Mouse (Mus musculus): ENCODE data around the gene Icam4. TPM values are rescaled to one million over a fixed set of nuclear protein-coding genes. Genes with fewer than 3 reads are reported as not detected.

Gene Icam4
- polyA plus RNA-seq, 1 experiment from 2014 or later: 5.9 TPM

DNA sequence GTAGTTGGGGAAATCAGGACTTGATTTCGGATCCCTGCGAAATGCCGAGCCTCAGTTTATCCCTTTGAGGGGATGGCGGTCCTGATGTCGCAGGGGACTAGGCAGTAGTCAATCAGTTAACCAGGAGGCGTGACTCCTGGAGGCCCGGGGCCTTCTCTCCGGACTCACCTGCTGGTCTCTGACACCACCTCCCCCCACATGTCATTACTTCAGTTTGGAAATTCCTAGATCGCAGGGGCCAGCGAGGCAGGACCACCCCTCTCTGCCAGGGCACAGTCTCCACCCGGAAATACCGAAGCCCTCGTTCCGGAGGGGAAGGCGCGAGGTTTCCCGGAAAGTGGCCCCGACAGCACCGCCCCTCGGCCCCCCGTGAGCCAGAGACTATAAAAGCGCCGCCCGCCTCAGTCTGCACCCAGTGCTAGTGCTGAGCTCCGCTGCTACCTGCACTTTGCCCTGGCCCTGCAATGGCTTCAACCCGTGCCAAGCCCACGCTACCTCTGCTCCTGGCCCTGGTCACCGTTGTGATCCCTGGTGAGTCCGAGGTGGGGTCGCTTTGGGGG, 13.5 kb upstream of the Icam4 start, which contains the start of gene Icam1:
TSS of gene Icam1 (plus strand) at position 415 of the 560 bp plus-strand sequence.
- peak within 1 kb of the TSS; percentile 40; the same call in 1 of the 2 replicates for H3K27ac ChIP-seq

GRCm38 (mm10) chr9:21016331-21017176, 12.6 kb upstream of the Icam4 start:
- Histone ChIP-seq H3K27ac (no peak overlapping the region), H3K27me3 (ENCODE audit: insufficient read depth, poor library complexity, severe bottlenecking) (peaks cover 77% of the 10 kb centered on the region), H3K4me3 (peak overlapping the region; percentile 43), H3K36me3 (no peaks in the 10 kb centered on the region), H3K4me1 (replicated peaks) (peaks cover 15% of the 10 kb centered on the region), H3K9me3 (no peaks in the 10 kb centered on the region)
- WGBS: 5% methylated on average over 17 of the region's 17 CpGs
- DNase-seq (ENCODE audit: low spot score): peak; percentile 13

More for the DNA sequence above, 13.5 kb upstream of the Icam4 start, which contains the start of gene Icam1:
- peaks cover 77% of the 10 kb centered on the region for H3K27me3 ChIP-seq (ENCODE audit: insufficient read depth, poor library complexity, severe bottlenecking)
- 1% methylated on average over 30 of the region's 30 CpGs for WGBS
- H3K36me3 ChIP-seq: no peaks in the 10 kb centered on the region
- DNase-seq (ENCODE audit: low spot score): peak; percentile 25
- H3K4me1 ChIP-seq (replicated peaks): peaks cover 15% of the 10 kb centered on the region
- peak within 1 kb of the TSS; percentile 43 for H3K4me3 ChIP-seq
- no peaks in the 10 kb centered on the region for H3K9me3 ChIP-seq

DNA sequence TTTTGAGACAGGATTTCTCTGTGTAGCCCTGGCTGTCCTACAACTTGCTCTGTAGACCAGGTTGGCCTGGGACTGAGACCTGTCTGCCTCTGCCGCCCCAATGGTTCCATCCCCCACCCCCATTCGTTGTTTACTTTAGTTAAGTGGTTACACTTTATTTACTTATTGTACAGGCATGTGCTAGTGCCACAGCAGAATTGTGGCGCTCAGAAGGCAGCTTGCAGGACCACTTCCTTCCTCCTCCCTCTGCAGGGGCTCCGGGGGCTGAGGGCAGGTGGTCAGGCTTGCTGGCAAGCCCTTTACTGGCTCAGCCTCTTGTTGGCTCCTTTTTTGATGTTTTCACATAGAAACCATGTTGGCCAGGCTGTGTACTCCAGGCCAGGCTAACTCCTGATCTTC, 12.0 kb upstream of the Icam4 start:
- H3K27me3 ChIP-seq (ENCODE audit: insufficient read depth, poor library complexity, severe bottlenecking): peaks cover 71% of the 10 kb centered on the region
- WGBS: 42% methylated on average over 4 of the region's 4 CpGs

DNA sequence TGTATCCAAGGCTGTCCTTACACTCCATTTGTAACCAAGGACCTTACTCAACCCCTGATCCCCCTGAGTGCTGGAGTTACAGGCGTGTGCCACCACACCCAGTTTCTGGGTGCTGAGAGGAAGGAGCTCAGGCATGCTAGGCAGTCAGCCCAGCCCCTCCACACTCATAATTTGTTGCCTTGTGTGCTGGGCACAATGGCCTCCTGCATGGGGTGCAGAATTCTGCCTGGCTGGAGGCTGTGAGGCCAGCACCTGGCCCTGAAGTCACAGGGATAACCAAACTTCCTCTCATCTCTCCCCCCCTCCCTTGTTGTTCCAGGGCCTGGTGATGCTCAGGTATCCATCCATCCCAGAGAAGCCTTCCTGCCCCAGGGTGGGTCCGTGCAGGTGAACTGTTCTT, 10.6 kb upstream of the Icam4 start:
- Histone ChIP-seq H3K36me3 (no peaks in the 10 kb centered on the region), H3K27me3 (ENCODE audit: insufficient read depth, poor library complexity, severe bottlenecking) (peaks cover 60% of the 10 kb centered on the region), H3K4me3 (no peak overlapping the region), H3K27ac (no peak overlapping the region), H3K4me1 (replicated peaks) (peaks cover 15% of the 10 kb centered on the region), H3K9me3 (no peaks in the 10 kb centered on the region)
- no peak for DNase-seq (ENCODE audit: low spot score)
- 78% methylated on average over 2 of the region's 2 CpGs for WGBS

More for the DNA sequence above, 12.0 kb upstream of the Icam4 start:
- DNase-seq (ENCODE audit: low spot score): no peak
- Histone ChIP-seq H3K9me3 (no peaks in the 10 kb centered on the region), H3K4me3 (no peak overlapping the region), H3K27ac (no peak overlapping the region), H3K36me3 (no peaks in the 10 kb centered on the region), H3K4me1 (replicated peaks) (peaks cover 15% of the 10 kb centered on the region)

DNA sequence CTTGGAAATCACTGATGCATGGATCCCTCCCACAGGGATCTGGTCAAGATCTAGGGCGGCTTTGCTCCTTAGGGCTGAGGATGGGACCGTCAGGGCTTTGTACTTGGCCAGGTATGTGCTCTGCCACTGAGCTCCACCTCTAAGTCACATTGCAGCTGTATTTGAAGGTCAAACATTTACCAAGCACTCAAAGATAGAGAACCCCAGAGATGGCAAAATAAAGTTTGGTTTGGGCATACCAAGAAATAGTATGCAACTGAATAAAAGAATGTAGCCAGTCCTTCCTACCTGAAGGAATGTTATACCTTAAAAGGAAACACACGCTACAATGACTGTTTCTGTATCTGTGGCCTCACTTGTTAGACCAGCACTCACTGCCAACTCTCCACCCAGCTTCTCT, 7.8 kb upstream of the Icam4 start:
- DNase-seq (ENCODE audit: low spot score): no peak
- Histone ChIP-seq H3K4me3 (no peak overlapping the region), H3K36me3 (no peaks in the 10 kb centered on the region), H3K27me3 (ENCODE audit: insufficient read depth, poor library complexity, severe bottlenecking) (peaks cover 46% of the 10 kb centered on the region), H3K4me1 (replicated peaks) (peaks cover under 1% of the 10 kb centered on the region; the same call in 1 of the 2 replicates), H3K9me3 (no peaks in the 10 kb centered on the region), H3K27ac (no peak overlapping the region)
- WGBS: 71% methylated on average over 3 of the region's 3 CpGs

DNA sequence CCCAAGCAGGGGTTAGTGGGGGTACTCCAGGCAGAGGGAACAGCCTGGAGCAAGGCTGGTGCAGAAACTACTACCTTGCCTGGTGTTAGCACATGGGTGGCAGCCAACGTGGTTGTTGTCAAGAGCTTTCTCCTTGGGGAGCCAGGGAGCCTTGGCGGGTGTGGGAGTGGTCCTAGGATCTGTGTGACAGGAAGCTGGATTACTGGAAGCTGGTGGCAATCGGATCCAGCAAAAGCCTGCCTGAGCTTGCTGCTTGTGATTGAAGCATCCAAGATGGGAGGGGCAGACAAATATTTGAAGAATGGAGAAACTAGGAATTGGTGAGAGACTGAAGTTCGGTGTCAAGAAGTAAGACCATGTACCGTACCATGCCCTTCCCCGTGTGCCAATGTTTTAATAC, 6.9 kb upstream of the Icam4 start:
- H3K27me3 ChIP-seq (ENCODE audit: insufficient read depth, poor library complexity, severe bottlenecking): peaks cover 46% of the 10 kb centered on the region
- no peak overlapping the region for H3K27ac ChIP-seq
- WGBS: 61% methylated on average over 6 of the region's 6 CpGs
- 0 out of 2 replicates have a peak, but pooled peaks cover 4% of the 10 kb centered on the region for H3K4me1 ChIP-seq (replicated peaks)
- no peak overlapping the region for H3K4me3 ChIP-seq
- no peak for DNase-seq (ENCODE audit: low spot score)
- no peaks in the 10 kb centered on the region for H3K9me3 ChIP-seq
- H3K36me3 ChIP-seq: no peaks in the 10 kb centered on the region

DNA sequence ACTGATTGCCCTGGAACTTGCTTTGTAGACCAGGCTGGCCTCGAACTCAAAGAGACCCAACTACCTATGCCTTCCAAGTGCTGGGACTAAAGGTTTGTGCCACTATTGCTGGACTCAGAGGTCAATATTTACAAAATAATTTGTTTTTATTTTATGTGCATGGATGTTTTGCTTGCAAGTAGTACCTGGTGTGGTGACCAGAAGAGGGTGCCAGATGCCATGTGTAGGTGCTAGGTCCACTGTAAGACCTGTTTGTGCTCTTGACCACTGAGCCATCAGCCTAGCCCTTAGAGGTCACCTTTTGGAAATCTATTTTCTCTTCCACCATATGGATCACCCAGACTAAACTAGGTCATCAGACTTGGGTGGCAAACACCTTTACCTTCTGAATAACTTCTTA, 6.4 kb upstream of the Icam4 start:
- Histone ChIP-seq H3K36me3 (no peaks in the 10 kb centered on the region), H3K9me3 (no peaks in the 10 kb centered on the region), H3K27ac (no peak overlapping the region), H3K27me3 (ENCODE audit: insufficient read depth, poor library complexity, severe bottlenecking) (peaks cover 46% of the 10 kb centered on the region), H3K4me3 (no peak overlapping the region), H3K4me1 (replicated peaks) (0 out of 2 replicates have a peak, but pooled peaks cover 5% of the 10 kb centered on the region)
- 84% methylated on average over 1 of the region's 1 CpGs for WGBS
- DNase-seq (ENCODE audit: low spot score): no peak

DNA sequence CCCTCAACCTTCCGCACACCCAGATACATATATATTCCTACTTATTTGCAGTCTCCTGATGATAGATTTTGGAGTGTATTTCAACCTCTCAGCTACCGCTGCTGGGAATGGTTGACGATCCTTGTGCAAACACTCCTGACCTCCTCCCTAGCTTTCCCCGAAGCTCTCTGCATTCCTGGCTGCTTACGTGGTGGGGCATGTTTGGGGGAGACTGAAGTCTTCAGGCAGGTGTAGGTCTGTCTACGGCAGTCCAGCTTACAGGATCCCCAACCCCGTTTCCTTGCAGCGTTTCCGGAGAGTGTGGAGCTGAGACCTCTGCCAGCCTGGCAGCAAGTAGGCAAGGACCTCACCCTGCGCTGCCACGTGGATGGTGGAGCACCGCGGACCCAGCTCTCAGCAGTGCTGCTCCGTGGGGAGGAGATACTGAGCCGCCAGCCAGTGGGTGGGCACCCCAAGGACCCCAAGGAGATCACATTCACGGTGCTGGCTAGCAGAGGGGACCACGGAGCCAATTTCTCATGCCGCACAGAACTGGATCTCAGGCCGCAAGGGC, 3.8 kb upstream of the Icam4 start:
- DNase-seq (ENCODE audit: low spot score): no peak
- peaks cover 55% of the 10 kb centered on the region for H3K27me3 ChIP-seq (ENCODE audit: insufficient read depth, poor library complexity, severe bottlenecking)
- WGBS: 72% methylated on average over 19 of the region's 19 CpGs

GRCm38 (mm10) chr9:21026849-21027248, 2.3 kb upstream of the Icam4 start:
- H3K27me3 ChIP-seq (ENCODE audit: insufficient read depth, poor library complexity, severe bottlenecking): peaks cover 69% of the 10 kb centered on the region
- peak overlapping the region; percentile 36; the same call in 1 of the 2 replicates for H3K27ac ChIP-seq
- H3K4me1 ChIP-seq (replicated peaks): peaks cover 37% of the 10 kb centered on the region
- DNase-seq (ENCODE audit: low spot score): no peak
- H3K36me3 ChIP-seq: no peaks in the 10 kb centered on the region
- no peak overlapping the region for H3K4me3 ChIP-seq
- WGBS: 80% methylated on average over 12 of the region's 12 CpGs
- no peaks in the 10 kb centered on the region for H3K9me3 ChIP-seq

More for the DNA sequence above, 3.8 kb upstream of the Icam4 start:
- H3K27ac ChIP-seq: no peak overlapping the region
- no peaks in the 10 kb centered on the region for H3K36me3 ChIP-seq
- no peak overlapping the region for H3K4me3 ChIP-seq
- H3K9me3 ChIP-seq: no peaks in the 10 kb centered on the region
- H3K4me1 ChIP-seq (replicated peaks): peaks cover 22% of the 10 kb centered on the region

GRCm38 (mm10) chr9:21027774-21028290, 1.3 kb upstream of the Icam4 start:
- Histone ChIP-seq H3K4me1 (replicated peaks) (peaks cover 47% of the 10 kb centered on the region), H3K27me3 (ENCODE audit: insufficient read depth, poor library complexity, severe bottlenecking) (peaks cover 79% of the 10 kb centered on the region), H3K4me3 (no peak overlapping the region), H3K27ac (no peak overlapping the region), H3K36me3 (no peaks in the 10 kb centered on the region), H3K9me3 (no peaks in the 10 kb centered on the region)
- no peak for DNase-seq (ENCODE audit: low spot score)
- WGBS: 56% methylated on average over 8 of the region's 8 CpGs

GRCm38 (mm10) chr9:21028560-21029110, 538 bp upstream of the Icam4 start:
- peaks cover 55% of the 10 kb centered on the region for H3K4me1 ChIP-seq (replicated peaks)
- 0 out of 2 replicates have a peak overlapping the region, but pooled peaks have one; percentile 75 for H3K27ac ChIP-seq
- 71% methylated on average over 6 of the region's 6 CpGs for WGBS
- H3K27me3 ChIP-seq (ENCODE audit: insufficient read depth, poor library complexity, severe bottlenecking): peaks cover 87% of the 10 kb centered on the region
- no peaks in the 10 kb centered on the region for H3K9me3 ChIP-seq
- no peak for DNase-seq (ENCODE audit: low spot score)
- no peaks in the 10 kb centered on the region for H3K36me3 ChIP-seq
- 0 out of 2 replicates have a peak overlapping the region, but pooled peaks have one; percentile 55 for H3K4me3 ChIP-seq

DNA sequence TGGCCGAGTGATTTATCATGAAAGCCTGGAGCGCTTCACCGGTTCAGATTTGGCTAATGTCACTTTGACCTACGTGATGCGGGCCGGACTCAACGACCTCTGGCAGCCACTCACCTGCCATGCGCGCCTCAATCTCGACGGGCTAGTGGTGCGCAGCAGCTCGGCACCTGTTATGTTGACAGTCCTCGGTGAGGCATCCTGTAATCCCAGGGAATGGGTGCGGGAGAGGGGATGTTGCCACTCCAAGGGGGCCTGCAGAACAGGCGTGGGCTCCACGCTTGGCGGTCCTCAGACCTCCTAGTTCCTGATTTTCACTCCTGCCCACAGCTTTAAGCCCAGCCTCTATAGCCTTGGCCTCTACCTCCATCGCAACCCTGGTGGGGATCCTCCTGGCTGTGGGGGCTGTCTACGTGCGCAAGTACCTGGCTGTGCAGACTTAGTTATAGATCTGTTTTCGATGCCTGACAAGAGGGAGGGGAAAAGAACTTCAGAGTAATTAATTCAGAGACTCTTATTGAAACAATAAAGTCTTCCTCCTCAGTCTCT, 955 bp downstream of the Icam4 start:
- DNase-seq (ENCODE audit: low spot score): no peak
- Histone ChIP-seq H3K4me1 (replicated peaks) (peaks cover 64% of the 10 kb centered on the region), H3K4me3 (peak overlapping the region; percentile 55), H3K36me3 (no peaks in the 10 kb centered on the region), H3K27me3 (ENCODE audit: insufficient read depth, poor library complexity, severe bottlenecking) (peaks cover 100% of the 10 kb centered on the region), H3K27ac (no peak overlapping the region; the same call in 1 of the 2 replicates), H3K9me3 (no peaks in the 10 kb centered on the region)
- WGBS: 20% methylated on average over 22 of the region's 22 CpGs
